Mouse (Mus musculus) spleen, postnatal 4 days (tissue): ENCODE results near the gene Bmp7.

Experiments
- DNase-seq, 2 experiments: peaks; one replicate each; pipeline ENCODE4 v3.0.0; 2022; ENCODE audit warnings: low spot score in 2 of 2

Bmp7 gene

DNA sequence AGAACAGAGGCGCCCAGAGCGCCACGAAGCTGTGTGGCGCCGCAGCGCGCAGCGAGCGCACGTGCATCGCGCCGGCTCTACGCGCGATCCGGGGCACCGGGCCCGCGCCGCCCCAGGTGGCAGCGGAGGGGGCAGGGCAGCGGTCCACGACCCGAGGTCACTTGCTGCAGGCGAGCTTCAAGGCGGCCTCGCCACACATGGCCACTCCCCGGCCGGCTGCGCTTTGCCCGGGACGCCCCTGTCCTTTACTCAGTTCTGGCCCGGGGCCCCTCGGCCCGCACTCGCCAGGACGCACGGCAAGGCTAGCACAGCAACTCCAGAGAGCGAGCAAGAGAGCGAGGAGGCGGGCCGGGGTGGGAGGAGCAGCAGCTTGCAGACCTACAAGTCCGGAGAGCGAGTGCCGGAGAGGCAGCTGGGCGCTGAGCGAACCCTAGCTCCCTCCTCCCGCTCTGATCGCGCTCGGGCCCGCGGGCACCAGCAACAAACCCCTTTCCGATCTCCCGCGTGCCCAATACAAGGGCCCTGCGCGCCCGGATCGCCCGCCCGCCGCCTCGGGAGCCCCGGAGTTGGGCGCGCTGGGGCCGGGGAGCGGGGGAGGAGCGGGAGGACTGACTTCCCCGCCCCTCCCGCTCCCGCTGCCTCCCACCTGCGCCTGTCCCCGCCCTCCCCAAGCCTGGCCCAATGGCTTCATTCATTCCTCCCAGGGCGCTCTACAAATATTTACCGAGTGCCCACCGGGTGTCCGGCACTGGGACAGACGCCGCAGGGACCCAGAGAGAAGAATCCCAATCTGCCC, at the start of gene Bmp7:
Gene Bmp7, minus strand, starts transcription at position 319 of the 796 bp plus-strand sequence.
- DNase-seq = no peak

- no peak for DNase-seq
Observed at GRCm38 (mm10) chr2:172982776-172983561, 42.8 kb upstream of the Bmp7 start.

DNA sequence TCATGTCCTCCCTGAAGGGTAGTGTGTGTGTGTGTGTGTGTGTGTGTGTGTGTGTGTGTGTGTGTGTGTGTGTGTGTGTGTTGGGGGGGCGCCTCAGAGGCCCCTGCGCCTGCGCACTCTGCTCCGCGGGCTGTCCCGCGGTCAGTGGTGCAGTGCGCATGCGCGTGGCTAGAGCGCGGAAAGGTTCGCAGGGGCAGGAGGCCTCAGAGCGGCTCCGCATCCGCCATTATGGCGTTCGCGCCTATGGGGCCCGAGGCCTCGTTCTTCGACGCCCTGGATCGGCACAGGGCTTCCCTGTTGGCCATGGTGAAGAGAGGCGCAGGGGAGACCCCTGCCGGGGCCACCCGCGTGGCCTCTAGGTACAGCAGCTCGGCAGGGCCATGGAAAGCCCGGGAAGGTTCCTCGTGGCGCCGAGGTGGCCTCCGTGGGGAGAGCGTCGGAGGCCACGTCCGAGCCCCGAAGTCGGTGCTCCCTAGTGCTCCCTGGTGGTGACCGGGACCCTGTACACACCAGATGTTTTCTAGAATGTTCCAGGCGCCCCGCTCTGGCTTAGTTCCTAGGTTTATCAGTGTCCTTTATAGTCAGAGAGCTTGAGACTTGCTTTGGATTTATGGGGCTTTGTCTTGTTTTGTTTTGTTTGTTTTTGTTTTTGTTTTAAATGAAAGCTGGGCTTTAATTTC, 39.7 kb upstream of the Bmp7 start:
- no peak for DNase-seq

GRCm38 (mm10) chr2:172978131-172978633, 38.1 kb upstream of the Bmp7 start:
- DNase-seq = no peak

- DNase-seq = no peak
Observed at GRCm38 (mm10) chr2:172977409-172978130, 37.4 kb upstream of the Bmp7 start, which contains the start of gene Spo11. Gene Spo11, plus strand, starts transcription at chr2:172977700.

- DNase-seq = no peak
Observed at GRCm38 (mm10) chr2:172976661-172977238, 36.6 kb upstream of the Bmp7 start.

DNA sequence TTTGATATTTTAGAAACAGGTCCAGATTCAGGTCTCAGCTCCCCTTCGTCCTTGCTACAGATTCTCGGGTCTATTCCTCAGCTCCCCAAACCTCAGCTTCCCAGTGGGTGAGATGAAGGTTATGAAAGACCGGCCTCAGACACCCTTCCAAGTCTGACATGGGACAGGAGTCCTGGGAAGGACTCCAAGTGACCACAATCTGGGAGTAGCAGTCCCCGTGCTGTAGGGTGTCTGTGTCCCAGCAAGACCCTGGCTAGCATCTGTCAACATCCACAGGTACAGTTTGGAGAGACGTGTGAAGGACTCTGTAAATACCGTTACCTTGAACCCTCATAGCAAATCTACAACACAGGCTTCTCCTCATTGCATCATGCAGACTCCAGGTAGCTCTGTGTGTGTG, 35.0 kb upstream of the Bmp7 start:
- no peak for DNase-seq

GRCm38 (mm10) chr2:172974701-172975100, 34.6 kb upstream of the Bmp7 start:
- no peak for DNase-seq

DNA sequence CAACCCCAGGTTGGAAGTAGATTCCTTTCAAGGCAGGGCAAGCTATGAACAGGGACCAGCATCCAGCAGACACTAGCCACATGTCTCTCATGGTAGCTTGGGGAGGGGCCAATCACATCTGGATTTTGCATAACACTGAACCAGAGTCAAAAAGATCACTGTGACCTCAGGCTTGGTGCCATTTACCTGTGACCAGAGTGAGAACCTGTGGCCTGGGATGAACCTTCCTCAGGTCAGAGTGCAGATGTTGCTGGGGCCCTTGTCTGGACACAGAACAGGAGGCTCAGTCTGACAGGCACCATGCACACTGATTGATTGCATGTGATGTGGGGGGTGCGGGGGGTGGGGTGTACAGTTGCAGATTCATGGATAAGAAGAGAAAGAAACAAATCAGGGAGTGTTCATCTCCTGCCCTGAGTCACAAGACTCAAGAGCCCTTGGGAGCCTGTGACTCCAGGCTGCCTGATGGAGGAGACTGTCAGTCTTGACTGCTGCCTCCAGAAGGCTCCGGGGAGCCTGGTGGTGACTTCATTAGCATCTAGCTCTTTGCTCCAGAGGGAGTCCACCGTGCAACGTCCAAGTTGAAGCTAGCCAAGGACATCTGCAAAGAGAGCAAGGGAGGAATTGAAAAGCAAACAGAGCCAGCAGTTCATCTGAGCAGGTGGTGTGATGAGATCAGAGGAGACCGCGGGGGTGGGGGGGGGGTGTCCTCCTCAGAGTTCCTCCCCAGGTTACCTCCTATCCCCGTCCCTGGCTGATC, 33.9 kb upstream of the Bmp7 start:
- DNase-seq = no peak

GRCm38 (mm10) chr2:172971865-172972264, 31.7 kb upstream of the Bmp7 start:
- DNase-seq = no peak

GRCm38 (mm10) chr2:172966480-172966879, 26.4 kb upstream of the Bmp7 start:
- DNase-seq = no peak

GRCm38 (mm10) chr2:172965249-172965648, 25.1 kb upstream of the Bmp7 start:
- DNase-seq = no peak

- no peak for DNase-seq
Observed at GRCm38 (mm10) chr2:172961211-172961610, 21.1 kb upstream of the Bmp7 start.

- DNase-seq = no peak
Observed at GRCm38 (mm10) chr2:172960350-172960749, 20.2 kb upstream of the Bmp7 start.

GRCm38 (mm10) chr2:172959006-172959768, 19.1 kb upstream of the Bmp7 start:
- DNase-seq = no peak

- DNase-seq = no peak
Observed at GRCm38 (mm10) chr2:172958579-172958978, 18.5 kb upstream of the Bmp7 start.

- no peak for DNase-seq
Observed at GRCm38 (mm10) chr2:172951976-172952375, 11.9 kb upstream of the Bmp7 start.

GRCm38 (mm10) chr2:172950722-172951121, 10.6 kb upstream of the Bmp7 start:
- DNase-seq = no peak

DNA sequence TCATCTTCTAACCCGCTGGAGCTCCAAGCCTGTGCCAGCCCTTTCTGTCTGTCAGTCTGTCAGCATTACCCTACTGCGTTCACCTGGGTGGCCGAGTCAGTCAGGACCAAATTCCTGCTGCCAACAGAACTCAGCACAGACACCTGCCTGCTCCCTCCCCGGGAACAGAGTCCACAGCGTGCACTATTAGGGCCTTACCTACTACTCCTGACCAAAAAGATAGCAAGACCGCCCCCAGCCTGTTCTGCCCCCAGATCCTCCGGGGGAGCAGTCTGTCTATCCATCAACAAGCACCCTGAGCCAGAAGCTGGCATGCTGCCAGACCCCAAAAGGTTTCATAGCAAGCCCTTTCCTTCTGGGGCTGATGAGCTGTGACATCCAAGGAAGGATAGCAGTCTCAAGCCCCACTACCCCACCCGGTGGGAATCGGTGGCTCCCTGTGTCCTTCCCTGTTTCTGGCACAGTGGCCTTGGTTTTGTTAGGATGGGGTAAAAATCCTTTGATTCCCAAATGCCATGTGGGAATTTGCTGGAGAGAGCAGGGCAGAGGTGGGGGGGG, 10.1 kb upstream of the Bmp7 start:
- DNase-seq = no peak
